Comparison of ENCODE assay signal across 20 mouse cellular contexts in genomic region chr16:91568960-91569359, GRCm38 (mm10). TPM values are rescaled to one million over a fixed set of nuclear protein-coding genes. Genes with fewer than 3 reads are reported as not detected.
A peak's percentile ranks its signal among the peaks of the same experiment; 100 is the strongest.
DNase-seq lines count a peak whose midpoint lies in the region; ATAC-seq and TF ChIP-seq lines count a peak whose summit lies in the region.
"Had no signal": no experiment of that assay in that cellular context is flagged by ENCODE, and none has a peak within 500 bp of the region (broad histone marks: within the 10 kb centered on the region; RNA-seq: fewer than 3 reads in every experiment).

No protein-coding gene starts in this region.

- H3K9ac ChIP-seq in heart, postnatal 0 days (replicated peaks; ENCODE audit: low read depth, low read length): no peak overlapping the region
- no peak overlapping the region for H3K9ac ChIP-seq in heart, embryonic 11.5 days (ENCODE audit: low read depth, low read length)
- no peak overlapping the region for H3K9ac ChIP-seq in stomach, postnatal 0 days (ENCODE audit: low read length)
- H3K9ac ChIP-seq: embryonic facial prominence, embryonic 12.5 days; forebrain, embryonic 13.5 days; forebrain, embryonic 15.5 days had no signal

- H3K9me3 ChIP-seq in heart, postnatal 0 days (replicated peaks; ENCODE audit: control insufficient read depth, low read length): no peaks in the 10 kb centered on the region
- no peaks in the 10 kb centered on the region for H3K9me3 ChIP-seq in heart, embryonic 11.5 days (replicated peaks; ENCODE audit: control insufficient read depth, low read length)
- H3K9me3 ChIP-seq in stomach, postnatal 0 days (ENCODE audit: control insufficient read depth, low read length): no peaks in the 10 kb centered on the region
- H3K9me3 ChIP-seq: embryonic facial prominence, embryonic 10.5 days; embryonic facial prominence, embryonic 12.5 days; forebrain, embryonic 13.5 days; forebrain, embryonic 15.5 days had no signal

- WGBS in heart, postnatal 0 days: 80% methylated on average over 10 of the region's 10 CpGs
- 85% methylated on average over 10 of the region's 10 CpGs for WGBS in heart, embryonic 11.5 days (ENCODE audit: insufficient replicate concordance)
- WGBS in stomach, postnatal 0 days: 85% methylated on average over 10 of the region's 10 CpGs

- no peak overlapping the region for H3K27ac ChIP-seq in heart, postnatal 0 days (ENCODE audit: low read depth)
- no peak overlapping the region for H3K27ac ChIP-seq in heart, embryonic 11.5 days (ENCODE audit: low read depth, low read length)
- no peak overlapping the region for H3K27ac ChIP-seq in stomach, postnatal 0 days (replicated peaks)
- H3K27ac ChIP-seq: embryonic facial prominence, embryonic 10.5 days; embryonic facial prominence, embryonic 12.5 days; forebrain, embryonic 13.5 days; forebrain, embryonic 15.5 days had no signal

- TF ChIP-seq EP300 in heart, postnatal 0 days (IDR thresholded peaks at IDR 0.05; ENCODE audit: low read depth): no peak
- TF ChIP-seq EP300 in stomach, postnatal 0 days (optimal IDR thresholded peaks at IDR 0.05): no peak

- no peak for TF ChIP-seq CTCF in heart, postnatal 0 days (IDR thresholded peaks at IDR 0.05; ENCODE audit: low read depth)
- no peak for TF ChIP-seq CTCF in stomach, postnatal 0 days (IDR thresholded peaks at IDR 0.05; ENCODE audit: low read depth)

- H3K36me3 ChIP-seq in heart, postnatal 0 days (replicated peaks; ENCODE audit: control insufficient read depth, insufficient read depth, low read length): peaks cover 11% of the 10 kb centered on the region
- H3K36me3 ChIP-seq in heart, embryonic 11.5 days (ENCODE audit: control insufficient read depth, insufficient read depth, low read length): 0 out of 2 replicates have a peak, but pooled peaks cover 4% of the 10 kb centered on the region
- 0 out of 2 replicates have a peak, but pooled peaks cover 3% of the 10 kb centered on the region for H3K36me3 ChIP-seq in stomach, postnatal 0 days (ENCODE audit: control insufficient read depth, insufficient read depth, low read length)

- H3K4me2 ChIP-seq in heart, postnatal 0 days (ENCODE audit: low read depth, low read length): no peak overlapping the region
- no peak overlapping the region for H3K4me2 ChIP-seq in heart, embryonic 11.5 days
- H3K4me2 ChIP-seq in stomach, postnatal 0 days (replicated peaks; ENCODE audit: low read depth): no peak overlapping the region
- H3K4me2 ChIP-seq: embryonic facial prominence, embryonic 12.5 days; forebrain, embryonic 13.5 days; forebrain, embryonic 15.5 days had no signal

- no peaks in the 10 kb centered on the region for H3K27me3 ChIP-seq in heart, postnatal 0 days (ENCODE audit: control insufficient read depth, insufficient read depth, low read length)
- no peaks in the 10 kb centered on the region for H3K27me3 ChIP-seq in heart, embryonic 11.5 days (ENCODE audit: control insufficient read depth, insufficient read depth, low read length)
- H3K27me3 ChIP-seq in stomach, postnatal 0 days (ENCODE audit: control insufficient read depth, insufficient read depth, low read length): no peaks in the 10 kb centered on the region
- H3K27me3 ChIP-seq: embryonic facial prominence, embryonic 12.5 days; forebrain, embryonic 13.5 days; forebrain, embryonic 15.5 days had no signal

- H3K4me3 ChIP-seq in heart, postnatal 0 days (ENCODE audit: low read depth, low read length): no peak overlapping the region
- no peak overlapping the region for H3K4me3 ChIP-seq in heart, embryonic 11.5 days (ENCODE audit: low read depth, low read length)
- no peak overlapping the region for H3K4me3 ChIP-seq in stomach, postnatal 0 days (ENCODE audit: low read depth, low read length)
- H3K4me3 ChIP-seq: embryonic facial prominence, embryonic 10.5 days; embryonic facial prominence, embryonic 12.5 days; forebrain, embryonic 13.5 days; forebrain, embryonic 15.5 days had no signal

- ATAC-seq in heart, postnatal 0 days (ENCODE audit: insufficient read depth, low read depth): peak; percentile 24; the same call in 1 of the 2 replicates
- no peak for ATAC-seq in heart, embryonic 11.5 days (replicated peaks; ENCODE audit: insufficient number of reproducible peaks, low FRiP score, low TSS enrichment)
- peak; percentile 23; the same call in 1 of the 2 replicates for ATAC-seq in stomach, postnatal 0 days (ENCODE audit: low FRiP score, low TSS enrichment)
- ATAC-seq: forebrain, embryonic 13.5 days; forebrain, embryonic 15.5 days had no signal

- peaks cover 8% of the 10 kb centered on the region; the same call in 1 of the 2 replicates for H3K4me1 ChIP-seq in heart, postnatal 0 days (ENCODE audit: control insufficient read depth, insufficient read depth)
- no peaks in the 10 kb centered on the region for H3K4me1 ChIP-seq in heart, embryonic 11.5 days (ENCODE audit: control insufficient read depth, insufficient read depth, low read length)
- H3K4me1 ChIP-seq in stomach, postnatal 0 days (replicated peaks; ENCODE audit: control insufficient read depth, insufficient read depth): no peaks in the 10 kb centered on the region
- H3K4me1 ChIP-seq: embryonic facial prominence, embryonic 10.5 days; embryonic facial prominence, embryonic 12.5 days; forebrain, embryonic 13.5 days; forebrain, embryonic 15.5 days had no signal

- no peak for DNase-seq in heart, postnatal 0 days (ENCODE audit: low spot score)
- DNase-seq in kidney, postnatal 14 days: peak; percentile 38
- DNase-seq in kidney, postnatal 10 days: no peak
- DNase-seq in retina, postnatal 1 day: peak; percentile 42
- no peak for DNase-seq in retina, embryonic 14.5 days (ENCODE audit: low spot score)
- no peak for DNase-seq in stomach, postnatal 0 days (ENCODE audit: low spot score)
- no peak for DNase-seq in cerebellum, adult 9-11 months
- DNase-seq: adrenal gland, adult 2 months; adrenal gland, postnatal 10 days; adrenal gland, postnatal 25 days; cerebellum, adult 11 months; cerebellum, adult 18-20 months; cerebellum, adult 8-10 months; cerebellum, postnatal 10 days; cerebellum, postnatal 25 days had no signal

RNA-seq across cellular contexts. Expression of gene Ifngr2, which starts 22.1 kb away (rescaled TPM):
- 77.7 and 87.6 TPM in 2 replicates for total RNA-seq in heart, postnatal 0 days (2014; rRNA removed; ENCODE audit: low replicate concordance)
- polyA plus RNA-seq in heart, postnatal 0 days (2015; fragmentation: Nextera tagmentation; extraction: Ambion mirVana): 149 and 175 TPM in 2 replicates
- 77.9 and 95.2 TPM in 2 replicates for polyA plus RNA-seq in heart, embryonic 11.5 days (2014; fragmentation: Nextera tagmentation; extraction: Ambion mirVana)
- 54.9 and 57.8 TPM in 2 replicates for polyA plus RNA-seq in stomach, postnatal 0 days (2015; fragmentation: Nextera tagmentation; extraction: Ambion mirVana)

RNA-seq across cellular contexts. Expression of gene Tmem50b, which starts 28.6 kb away (rescaled TPM):
- total RNA-seq in heart, postnatal 0 days (2014; rRNA removed; ENCODE audit: low replicate concordance): 54.6 and 62.6 TPM in 2 replicates
- polyA plus RNA-seq in heart, postnatal 0 days (2015; fragmentation: Nextera tagmentation; extraction: Ambion mirVana): 51.1 and 55.7 TPM in 2 replicates
- polyA plus RNA-seq in heart, embryonic 11.5 days (2014; fragmentation: Nextera tagmentation; extraction: Ambion mirVana): 60.5 and 68.8 TPM in 2 replicates
- polyA plus RNA-seq in stomach, postnatal 0 days (2015; fragmentation: Nextera tagmentation; extraction: Ambion mirVana): 60.8 and 64.6 TPM in 2 replicates

RNA-seq across cellular contexts. Expression of gene Dnajc28, which starts 49.9 kb away (rescaled TPM):
- total RNA-seq in heart, postnatal 0 days (2014; rRNA removed; ENCODE audit: low replicate concordance): 4.6 and 10.7 TPM in 2 replicates
- 9.9 and 15.2 TPM in 2 replicates for polyA plus RNA-seq in heart, postnatal 0 days (2015; fragmentation: Nextera tagmentation; extraction: Ambion mirVana)
- polyA plus RNA-seq in heart, embryonic 11.5 days (2014; fragmentation: Nextera tagmentation; extraction: Ambion mirVana): 2.2 and 3.5 TPM in 2 replicates
- 1.1 and 1.4 TPM in 2 replicates for polyA plus RNA-seq in stomach, postnatal 0 days (2015; fragmentation: Nextera tagmentation; extraction: Ambion mirVana)

Comparison
In these comparisons a context has a peak if more than half of its experiments do, and no peak if none do; other contexts are left out.
1. DNase-seq: peak in kidney, postnatal 14 days (single experiment) and retina, postnatal 1 day (single experiment); none in heart, postnatal 0 days (single experiment), kidney, postnatal 10 days (single experiment), retina, embryonic 14.5 days (single experiment), stomach, postnatal 0 days (single experiment) and cerebellum, adult 9-11 months (single experiment).